19 mouse cellular contexts compared by ENCODE assay signal in the genomic region with DNA sequence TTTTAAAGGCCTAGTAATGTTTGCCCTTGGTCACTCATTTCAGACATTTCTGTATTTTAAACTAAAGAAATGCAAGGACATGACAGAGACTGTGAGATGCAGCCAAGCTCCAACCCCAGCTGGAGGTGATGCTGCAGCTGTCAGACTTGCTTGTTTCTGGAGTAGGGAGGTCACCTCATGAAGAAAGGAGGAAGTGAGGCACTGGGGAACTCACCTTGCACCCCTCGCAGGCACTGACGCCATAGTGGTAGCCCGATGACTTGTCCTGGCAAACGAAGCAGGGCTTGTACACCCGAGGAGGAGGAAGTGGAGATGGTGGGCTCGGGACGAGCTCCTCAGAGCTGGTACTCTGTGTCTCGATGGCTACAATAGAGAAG.
A peak's percentile ranks its signal among the peaks of the same experiment; 100 is the strongest.
DNase-seq lines count a peak whose midpoint lies in the region; ATAC-seq and TF ChIP-seq lines count a peak whose summit lies in the region.
"Had no signal": no experiment of that assay in that cellular context is flagged by ENCODE, and none has a peak within 500 bp of the region (broad histone marks: within the 10 kb centered on the region; RNA-seq: fewer than 3 reads in every experiment).

No protein-coding gene starts in this region.

- no peaks in the 10 kb centered on the region for H3K9me3 ChIP-seq in heart, postnatal 0 days (replicated peaks; ENCODE audit: control insufficient read depth, low read length)
- no peaks in the 10 kb centered on the region for H3K9me3 ChIP-seq in MEL (replicated peaks; ENCODE audit: insufficient read depth, low read length)
- H3K9me3 ChIP-seq: forebrain, embryonic 10.5 days; hindbrain, embryonic 15.5 days; intestine, embryonic 15.5 days; limb, embryonic 12.5 days; liver, embryonic 13.5 days; midbrain, embryonic 10.5 days had no signal

- TF ChIP-seq CTCF in heart, postnatal 0 days (IDR thresholded peaks at IDR 0.05; ENCODE audit: low read depth): no peak
- no peak for TF ChIP-seq CTCF in MEL (IDR thresholded peaks at IDR 0.05 in 2 of 3, conservative IDR thresholded peaks at IDR 0.05 in 1 of 3; ENCODE audit: control insufficient read depth in 1 of 3, insufficient read depth in 1 of 3, low read depth in 2 of 3, low read length in 3 of 3, poor library complexity in 1 of 3, severe bottlenecking in 1 of 3)

- peaks cover 40% of the 10 kb centered on the region for H3K4me1 ChIP-seq in heart, postnatal 0 days (ENCODE audit: control insufficient read depth, insufficient read depth)
- peaks cover 0 to 12% of the 10 kb centered on the region in 2 experiments; a peak in 2 of 4 replicates for H3K4me1 ChIP-seq in MEL (ENCODE audit: control insufficient read depth in 1 of 2, insufficient read depth in 2 of 2, low read length in 2 of 2)
- H3K4me1 ChIP-seq: forebrain, embryonic 10.5 days; hindbrain, embryonic 15.5 days; intestine, embryonic 15.5 days; liver, embryonic 13.5 days; midbrain, embryonic 10.5 days had no signal

- no peak for TF ChIP-seq RAD21 in MEL (IDR thresholded peaks at IDR 0.05; ENCODE audit: low read depth, low read length)

- no peak overlapping the region for H3K4me2 ChIP-seq in heart, postnatal 0 days (ENCODE audit: low read depth, low read length)
- H3K4me2 ChIP-seq: hindbrain, embryonic 15.5 days; intestine, embryonic 15.5 days; limb, embryonic 12.5 days; liver, embryonic 13.5 days; lung, embryonic 14.5 days had no signal

- no peak for TF ChIP-seq POLR2A in MEL (IDR thresholded peaks at IDR 0.05; ENCODE audit: control insufficient read depth in 1 of 2, insufficient read depth in 1 of 2, low read depth in 1 of 2, low read length in 2 of 2, poor library complexity in 1 of 2)

- no peaks in the 10 kb centered on the region for H3K27me3 ChIP-seq in heart, postnatal 0 days (ENCODE audit: control insufficient read depth, insufficient read depth, low read length)
- no peaks in the 10 kb centered on the region for H3K27me3 ChIP-seq in MEL (ENCODE audit: control insufficient read depth in 1 of 2, insufficient read depth in 2 of 2, low read length in 2 of 2)
- H3K27me3 ChIP-seq in splenic B cell, adult 2 months (ENCODE audit: control insufficient read depth, insufficient read depth, low read length, poor library complexity, severe bottlenecking): no peaks in the 10 kb centered on the region
- H3K27me3 ChIP-seq: hindbrain, embryonic 15.5 days; intestine, embryonic 15.5 days; limb, embryonic 12.5 days; liver, embryonic 13.5 days had no signal

- H3K36me3 ChIP-seq in heart, postnatal 0 days (replicated peaks; ENCODE audit: control insufficient read depth, insufficient read depth, low read length): no peaks in the 10 kb centered on the region
- H3K36me3 ChIP-seq in MEL (ENCODE audit: control insufficient read depth in 1 of 2, insufficient read depth in 2 of 2, low read length in 2 of 2): no peaks in the 10 kb centered on the region
- H3K36me3 ChIP-seq in splenic B cell, adult 2 months (ENCODE audit: control insufficient read depth, insufficient read depth, low read length, poor library complexity, severe bottlenecking): no peaks in the 10 kb centered on the region
- H3K36me3 ChIP-seq: hindbrain, embryonic 15.5 days; intestine, embryonic 15.5 days; limb, embryonic 12.5 days; liver, embryonic 13.5 days; midbrain, embryonic 10.5 days had no signal

- no peak for ATAC-seq in heart, postnatal 0 days (ENCODE audit: insufficient read depth, low read depth)
- ATAC-seq: intestine, embryonic 15.5 days had no signal

- 85% methylated on average over 8 of the region's 8 CpGs for WGBS in heart, postnatal 0 days

- H3K9ac ChIP-seq in heart, postnatal 0 days (replicated peaks; ENCODE audit: low read depth, low read length): peak overlapping the region; percentile 23; the same call in 1 of the 2 replicates
- no peak overlapping the region for H3K9ac ChIP-seq in MEL (ENCODE audit: control insufficient read depth, low read depth, low read length, poor library complexity, severe bottlenecking)
- H3K9ac ChIP-seq: hindbrain, embryonic 15.5 days; intestine, embryonic 15.5 days; limb, embryonic 12.5 days; liver, embryonic 13.5 days; lung, embryonic 14.5 days had no signal

- H3K4me3 ChIP-seq in heart, postnatal 0 days (ENCODE audit: low read depth, low read length): no peak overlapping the region
- no peak overlapping the region for H3K4me3 ChIP-seq in MEL (ENCODE audit: control insufficient read depth in 1 of 2, insufficient read depth in 1 of 2, low read depth in 2 of 2, low read length in 2 of 2)
- H3K4me3 ChIP-seq: forebrain, embryonic 10.5 days; hindbrain, embryonic 15.5 days; intestine, embryonic 15.5 days; limb, embryonic 12.5 days; liver, embryonic 13.5 days; midbrain, embryonic 10.5 days had no signal

- no peaks in the 10 kb centered on the region for H3K79me2 ChIP-seq in MEL (ENCODE audit: control insufficient read depth, insufficient read depth, low read length, poor library complexity)

- peak overlapping the region; percentile 71 for H3K27ac ChIP-seq in heart, postnatal 0 days (ENCODE audit: low read depth)
- H3K27ac ChIP-seq in MEL (ENCODE audit: control insufficient read depth, low read depth, low read length): peak overlapping the region; percentile 49; the same call in 1 of the 2 replicates
- H3K27ac ChIP-seq: forebrain, embryonic 10.5 days; hindbrain, embryonic 15.5 days; intestine, embryonic 15.5 days; limb, embryonic 12.5 days; liver, embryonic 13.5 days; midbrain, embryonic 10.5 days had no signal

- TF ChIP-seq EP300 in heart, postnatal 0 days (IDR thresholded peaks at IDR 0.05; ENCODE audit: low read depth): no peak
- TF ChIP-seq EP300 in MEL (IDR thresholded peaks at IDR 0.05; ENCODE audit: low read depth in 1 of 2, low read length in 2 of 2): no peak

- peak; percentile 85 for DNase-seq in heart, adult 11 months
- no peak for DNase-seq in heart, postnatal 4 days
- no peak for DNase-seq in heart, postnatal 0 days (ENCODE audit: low spot score)
- DNase-seq in heart, adult 18-20 months: no peak
- peak; percentile 24 for DNase-seq in MEL (ENCODE audit: low read depth, low spot score)
- peak; percentile 19 for DNase-seq in splenic B cell, adult 2 months (ENCODE audit: low read depth, low spot score)
- DNase-seq in adrenal gland, adult 2 months: no peak
- DNase-seq: adrenal gland, postnatal 10 days; kidney, adult 9 months; liver, embryonic 13.5 days; lung, embryonic 14.5 days; lung, postnatal 36 days; right cerebral cortex, postnatal 4 days; thymus, postnatal 36 days had no signal

TF ChIP-seq in MEL, 35 proteins besides CTCF, POLR2A, EP300 and RAD21:
- TF ChIP-seq ZNF384 (IDR thresholded peaks at IDR 0.05; ENCODE audit: low read depth, low read length) (no peak), MXI1 (IDR thresholded peaks at IDR 0.05; ENCODE audit: low read depth, low read length) (no peak), MAX (IDR thresholded peaks at IDR 0.05; ENCODE audit: low read length) (no peak), CHD1 (IDR thresholded peaks at IDR 0.05; ENCODE audit: low read depth, low read length) (no peak), GATA1 (IDR thresholded peaks at IDR 0.05; ENCODE audit: low read depth, low read length) (no peak), MAFK (IDR thresholded peaks at IDR 0.05; ENCODE audit: borderline replicate concordance, low read depth, low read length) (no peak), JUND (IDR thresholded peaks at IDR 0.05; ENCODE audit: low read depth, low read length) (no peak), SIN3A (IDR thresholded peaks at IDR 0.05; ENCODE audit: low read length) (no peak), SMC3 (IDR thresholded peaks at IDR 0.05; ENCODE audit: low read depth, low read length) (no peak), UBTF (IDR thresholded peaks at IDR 0.05; ENCODE audit: borderline replicate concordance, insufficient read depth, low read depth, low read length) (no peak), MEF2A (IDR thresholded peaks at IDR 0.05; ENCODE audit: extremely low read depth, insufficient replicate concordance, low read depth, low read length, poor library complexity, severe bottlenecking) (no peak), TCF12 (IDR thresholded peaks at IDR 0.05; ENCODE audit: low read depth, low read length) (no peak), POLR2AphosphoS2 (IDR thresholded peaks at IDR 0.05; ENCODE audit: low read length) (no peak), KAT2A (conservative IDR thresholded peaks at IDR 0.05; ENCODE audit: low read depth, low read length) (no peak), MYC (IDR thresholded peaks at IDR 0.05; ENCODE audit: low read depth, low read length) (no peak), MAZ (IDR thresholded peaks at IDR 0.05; ENCODE audit: low read depth, low read length) (no peak), ETS1 (IDR thresholded peaks at IDR 0.05; ENCODE audit: low read depth, low read length) (no peak), TAL1 (IDR thresholded peaks at IDR 0.05; ENCODE audit: low read length) (no peak)
TF ChIP-seq in MEL: peak in this region for 0.

Comparison
In these comparisons a context has a peak if more than half of its experiments do, and no peak if none do; other contexts are left out.
1. DNase-seq: peak in heart, adult 11 months (single experiment), MEL (single experiment) and splenic B cell, adult 2 months (single experiment); none in heart, postnatal 4 days (single experiment), heart, postnatal 0 days (single experiment), heart, adult 18-20 months (0 of 2) and adrenal gland, adult 2 months (single experiment).